Mouse (Mus musculus) embryo, embryonic 11 days (tissue): ENCODE data around the gene Hes2.

ENCODE experiments used
- DNase-seq: peaks from one replicate; pipeline ENCODE4 v3.0.0-alpha.2; 2015

Hes2 gene

GRCm38 (mm10) chr4:152158585-152159284, at the start of gene Hes2:
TSS of gene Hes2 (plus strand) at chr4:152158867.
- DNase-seq = no peak

GRCm38 (mm10) chr4:152109509-152109908, 49.2 kb upstream of the Hes2 start:
- DNase-seq = no peak

- no peak for DNase-seq
Measured at GRCm38 (mm10) chr4:152110689-152111088, 48.0 kb upstream of the Hes2 start.

- no peak for DNase-seq
Measured at GRCm38 (mm10) chr4:152112329-152112728, 46.3 kb upstream of the Hes2 start.

GRCm38 (mm10) chr4:152114080-152114479, 44.6 kb upstream of the Hes2 start:
- no peak for DNase-seq

GRCm38 (mm10) chr4:152115921-152116612, 42.6 kb upstream of the Hes2 start, which contains the start of gene Tnfrsf25:
TSS of gene Tnfrsf25 (plus strand) at chr4:152115934.
- peak; percentile 56 for DNase-seq

- no peak for DNase-seq
Measured at GRCm38 (mm10) chr4:152117538-152117937, 41.1 kb upstream of the Hes2 start.

- DNase-seq = peak; percentile 79
Measured at GRCm38 (mm10) chr4:152119396-152120292, 39.0 kb upstream of the Hes2 start.

- DNase-seq = no peak
Measured at GRCm38 (mm10) chr4:152120311-152121182, 38.1 kb upstream of the Hes2 start.

GRCm38 (mm10) chr4:152121183-152121505, 37.5 kb upstream of the Hes2 start:
- no peak for DNase-seq

GRCm38 (mm10) chr4:152124361-152124961, 34.2 kb upstream of the Hes2 start:
- DNase-seq = no peak

GRCm38 (mm10) chr4:152125161-152126025, 33.3 kb upstream of the Hes2 start:
- no peak for DNase-seq

- DNase-seq = peak; percentile 61
Measured at GRCm38 (mm10) chr4:152126026-152126920, 32.4 kb upstream of the Hes2 start.

GRCm38 (mm10) chr4:152127884-152128283, 30.8 kb upstream of the Hes2 start:
- no peak for DNase-seq

- DNase-seq = no peak
Measured at GRCm38 (mm10) chr4:152128784-152129183, 29.9 kb upstream of the Hes2 start.

GRCm38 (mm10) chr4:152129395-152129930, 29.2 kb upstream of the Hes2 start:
- no peak for DNase-seq

GRCm38 (mm10) chr4:152130771-152131653, 27.7 kb upstream of the Hes2 start:
- DNase-seq = peak; percentile 75
